Mouse (Mus musculus): ENCODE measurements around the gene Spen. TPM values are rescaled to one million over a fixed set of nuclear protein-coding genes. Genes with fewer than 3 reads are reported as not detected.
"Not testable (repeated sequence)": the region's sequence is repeated elsewhere in the genome, so short reads cannot be mapped to it uniquely, and the experiment has no call there.

The Spen gene
- polyA plus RNA-seq, 1 experiment from 2014 or later = 5.2 TPM

GRCm38 (mm10) chr4:141572668-141573358, 34.4 kb upstream of the Spen start:
- Histone ChIP-seq H3K9ac (ENCODE audit: low read length) (no peak overlapping the region), H3K27me3 (ENCODE audit: control insufficient read depth, insufficient read depth, low read length) (no peaks in the 10 kb centered on the region), H3K4me3 (ENCODE audit: low read length) (no peak overlapping the region), H3K4me2 (ENCODE audit: low read depth, low read length) (no peak overlapping the region), H3K27ac (ENCODE audit: low read length) (peak overlapping the region; percentile 55; the same call in 1 of the 2 replicates), H3K4me1 (ENCODE audit: control insufficient read depth, insufficient read depth, low read length) (peaks cover 18% of the 10 kb centered on the region), H3K36me3 (ENCODE audit: control insufficient read depth, insufficient read depth) (peaks cover 12% of the 10 kb centered on the region), H3K9me3 (replicated peaks; ENCODE audit: control insufficient read depth, low read length) (0 out of 2 replicates have a peak, but pooled peaks cover 3% of the 10 kb centered on the region)
- WGBS = 76% methylated on average over 7 of the region's 7 CpGs
- ATAC-seq (replicated peaks; ENCODE audit: extremely low read depth, insufficient read depth, low FRiP score) = 0 out of 2 replicates have a peak, but pooled peaks have one; percentile 4

- Histone ChIP-seq H3K27ac (ENCODE audit: low read length) (no peak overlapping the region), H3K9me3 (replicated peaks; ENCODE audit: control insufficient read depth, low read length) (0 out of 2 replicates have a peak, but pooled peaks cover 2% of the 10 kb centered on the region), H3K4me2 (ENCODE audit: low read depth, low read length) (no peak overlapping the region), H3K36me3 (ENCODE audit: control insufficient read depth, insufficient read depth) (peaks cover 3% of the 10 kb centered on the region), H3K4me3 (ENCODE audit: low read length) (no peak overlapping the region), H3K4me1 (ENCODE audit: control insufficient read depth, insufficient read depth, low read length) (peaks cover 18% of the 10 kb centered on the region), H3K9ac (ENCODE audit: low read length) (no peak overlapping the region), H3K27me3 (ENCODE audit: control insufficient read depth, insufficient read depth, low read length) (no peaks in the 10 kb centered on the region)
- 75% methylated on average over 10 of the region's 10 CpGs for WGBS
- no peak for ATAC-seq (replicated peaks; ENCODE audit: extremely low read depth, insufficient read depth, low FRiP score)
These were observed 33.5 kb upstream of the Spen start for GRCm38 (mm10) chr4:141571934-141572333.

GRCm38 (mm10) chr4:141571337-141571739, 32.9 kb upstream of the Spen start:
- no peak overlapping the region for H3K9ac ChIP-seq (ENCODE audit: low read length)
- WGBS = 52% methylated on average over 6 of the region's 6 CpGs
- no peak overlapping the region for H3K4me2 ChIP-seq (ENCODE audit: low read depth, low read length)
- H3K27ac ChIP-seq (ENCODE audit: low read length) = no peak overlapping the region
- ATAC-seq (replicated peaks; ENCODE audit: extremely low read depth, insufficient read depth, low FRiP score) = 0 out of 2 replicates have a peak, but pooled peaks have one; percentile 24
- peaks cover 18% of the 10 kb centered on the region for H3K4me1 ChIP-seq (ENCODE audit: control insufficient read depth, insufficient read depth, low read length)
- no peaks in the 10 kb centered on the region for H3K36me3 ChIP-seq (ENCODE audit: control insufficient read depth, insufficient read depth)
- no peaks in the 10 kb centered on the region for H3K9me3 ChIP-seq (replicated peaks; ENCODE audit: control insufficient read depth, low read length)
- no peak overlapping the region for H3K4me3 ChIP-seq (ENCODE audit: low read length)
- no peaks in the 10 kb centered on the region for H3K27me3 ChIP-seq (ENCODE audit: control insufficient read depth, insufficient read depth, low read length)

- ATAC-seq (replicated peaks; ENCODE audit: extremely low read depth, insufficient read depth, low FRiP score) = no peak
- Histone ChIP-seq H3K9ac (ENCODE audit: low read length) (no peak overlapping the region), H3K27me3 (ENCODE audit: control insufficient read depth, insufficient read depth, low read length) (no peaks in the 10 kb centered on the region), H3K4me1 (ENCODE audit: control insufficient read depth, insufficient read depth, low read length) (peaks cover 18% of the 10 kb centered on the region), H3K27ac (ENCODE audit: low read length) (no peak overlapping the region), H3K9me3 (replicated peaks; ENCODE audit: control insufficient read depth, low read length) (no peaks in the 10 kb centered on the region), H3K4me3 (ENCODE audit: low read length) (no peak overlapping the region), H3K36me3 (ENCODE audit: control insufficient read depth, insufficient read depth) (no peaks in the 10 kb centered on the region), H3K4me2 (ENCODE audit: low read depth, low read length) (no peak overlapping the region)
- WGBS = 83% methylated on average over 1 of the region's 1 CpGs
These were observed 32.4 kb upstream of the Spen start for GRCm38 (mm10) chr4:141570821-141571220.

GRCm38 (mm10) chr4:141570004-141570403, 31.6 kb upstream of the Spen start:
- H3K27ac ChIP-seq (ENCODE audit: low read length) = no peak overlapping the region
- no peak overlapping the region for H3K9ac ChIP-seq (ENCODE audit: low read length)
- ATAC-seq (replicated peaks; ENCODE audit: extremely low read depth, insufficient read depth, low FRiP score) = no peak
- WGBS = 40% methylated on average over 6 of the region's 6 CpGs
- no peak overlapping the region for H3K4me2 ChIP-seq (ENCODE audit: low read depth, low read length)
- peaks cover 15% of the 10 kb centered on the region for H3K4me1 ChIP-seq (ENCODE audit: control insufficient read depth, insufficient read depth, low read length)
- H3K36me3 ChIP-seq (ENCODE audit: control insufficient read depth, insufficient read depth) = no peaks in the 10 kb centered on the region
- H3K27me3 ChIP-seq (ENCODE audit: control insufficient read depth, insufficient read depth, low read length) = no peaks in the 10 kb centered on the region
- no peak overlapping the region for H3K4me3 ChIP-seq (ENCODE audit: low read length)
- H3K9me3 ChIP-seq (replicated peaks; ENCODE audit: control insufficient read depth, low read length) = no peaks in the 10 kb centered on the region

GRCm38 (mm10) chr4:141568966-141569365, 30.6 kb upstream of the Spen start:
- H3K36me3 ChIP-seq (ENCODE audit: control insufficient read depth, insufficient read depth) = no peaks in the 10 kb centered on the region
- H3K9me3 ChIP-seq (replicated peaks; ENCODE audit: control insufficient read depth, low read length) = no peaks in the 10 kb centered on the region
- peaks cover 13% of the 10 kb centered on the region for H3K4me1 ChIP-seq (ENCODE audit: control insufficient read depth, insufficient read depth, low read length)
- H3K4me2 ChIP-seq (ENCODE audit: low read depth, low read length) = no peak overlapping the region
- H3K27me3 ChIP-seq (ENCODE audit: control insufficient read depth, insufficient read depth, low read length) = no peaks in the 10 kb centered on the region
- whole genome bisulfite sequencing = 84% methylated on average over 5 of the region's 5 CpGs
- H3K4me3 ChIP-seq (ENCODE audit: low read length) = no peak overlapping the region
- H3K27ac ChIP-seq (ENCODE audit: low read length) = no peak overlapping the region
- H3K9ac ChIP-seq (ENCODE audit: low read length) = no peak overlapping the region
- no peak for ATAC-seq (replicated peaks; ENCODE audit: extremely low read depth, insufficient read depth, low FRiP score)

- not testable (repeated sequence) for H3K4me2 ChIP-seq (ENCODE audit: low read depth, low read length); H3K36me3 ChIP-seq (ENCODE audit: control insufficient read depth, insufficient read depth); H3K27me3 ChIP-seq (ENCODE audit: control insufficient read depth, insufficient read depth, low read length); H3K9me3 ChIP-seq (replicated peaks; ENCODE audit: control insufficient read depth, low read length); H3K27ac ChIP-seq (ENCODE audit: low read length); ATAC-seq (replicated peaks; ENCODE audit: extremely low read depth, insufficient read depth, low FRiP score); H3K4me1 ChIP-seq (ENCODE audit: control insufficient read depth, insufficient read depth, low read length); H3K9ac ChIP-seq (ENCODE audit: low read length); H3K4me3 ChIP-seq (ENCODE audit: low read length)
- 92% methylated on average over 7 of the region's 7 CpGs for WGBS
These were observed 28.8 kb upstream of the Spen start for GRCm38 (mm10) chr4:141567174-141567573.

GRCm38 (mm10) chr4:141566187-141566586, 27.8 kb upstream of the Spen start:
- WGBS = 72% methylated on average over 6 of the region's 6 CpGs
- no peaks in the 10 kb centered on the region for H3K36me3 ChIP-seq (ENCODE audit: control insufficient read depth, insufficient read depth)
- no peak for ATAC-seq (replicated peaks; ENCODE audit: extremely low read depth, insufficient read depth, low FRiP score)
- H3K4me3 ChIP-seq (ENCODE audit: low read length) = no peak overlapping the region
- no peak overlapping the region for H3K4me2 ChIP-seq (ENCODE audit: low read depth, low read length)
- no peaks in the 10 kb centered on the region for H3K9me3 ChIP-seq (replicated peaks; ENCODE audit: control insufficient read depth, low read length)
- H3K9ac ChIP-seq (ENCODE audit: low read length) = no peak overlapping the region
- H3K27me3 ChIP-seq (ENCODE audit: control insufficient read depth, insufficient read depth, low read length) = no peaks in the 10 kb centered on the region
- peaks cover 4% of the 10 kb centered on the region; the same call in 1 of the 2 replicates for H3K4me1 ChIP-seq (ENCODE audit: control insufficient read depth, insufficient read depth, low read length)
- no peak overlapping the region for H3K27ac ChIP-seq (ENCODE audit: low read length)

- H3K27ac ChIP-seq (ENCODE audit: low read length) = peak overlapping the region; percentile 49
- H3K27me3 ChIP-seq (ENCODE audit: control insufficient read depth, insufficient read depth, low read length) = no peaks in the 10 kb centered on the region
- 0 out of 2 replicates have a peak overlapping the region, but pooled peaks have one; percentile 32 for H3K9ac ChIP-seq (ENCODE audit: low read length)
- 0 out of 2 replicates have a peak, but pooled peaks cover 3% of the 10 kb centered on the region for H3K4me1 ChIP-seq (ENCODE audit: control insufficient read depth, insufficient read depth, low read length)
- H3K9me3 ChIP-seq (replicated peaks; ENCODE audit: control insufficient read depth, low read length) = no peaks in the 10 kb centered on the region
- WGBS = 42% methylated on average over 7 of the region's 7 CpGs
- no peak overlapping the region for H3K4me3 ChIP-seq (ENCODE audit: low read length)
- H3K36me3 ChIP-seq (ENCODE audit: control insufficient read depth, insufficient read depth) = no peaks in the 10 kb centered on the region
- no peak for ATAC-seq (replicated peaks; ENCODE audit: extremely low read depth, insufficient read depth, low FRiP score)
- no peak overlapping the region for H3K4me2 ChIP-seq (ENCODE audit: low read depth, low read length)
These were observed 26.9 kb upstream of the Spen start for GRCm38 (mm10) chr4:141565325-141565724.
